ENCODE assay signal across 8 mouse cellular contexts in genomic region chr16:59846574-59846973, GRCm38 (mm10).
DNase-seq lines count a peak whose midpoint lies in the region; ATAC-seq and TF ChIP-seq lines count a peak whose summit lies in the region.

No protein-coding gene starts in this region.

- TF ChIP-seq POLR2A in cortical plate, adult 2 months (IDR thresholded peaks at IDR 0.05; ENCODE audit: extremely low read depth, insufficient read depth, low read length) = no peak

- no peak overlapping the region for H3K4me2 ChIP-seq in intestine, postnatal 0 days (replicated peaks; ENCODE audit: low read depth)
- H3K4me2 ChIP-seq in intestine, embryonic 15.5 days (replicated peaks) = no peak overlapping the region

- DNase-seq in 3T3-L1 (ENCODE audit: low read depth, low spot score) = peak; percentile 72
- peak; percentile 22 for DNase-seq in MEL-GATA-1-ER (ENCODE audit: extremely low read depth, low read depth)
- DNase-seq in kidney, postnatal 36 days = peak; percentile 12 to 62
- no peak for DNase-seq in thymus, postnatal 36 days

- 19% methylated on average over 3 of the region's 3 CpGs for WGBS in intestine, postnatal 0 days
- WGBS in intestine, embryonic 15.5 days = 19% methylated on average over 3 of the region's 3 CpGs

- no peak overlapping the region for H3K27ac ChIP-seq in intestine, postnatal 0 days (ENCODE audit: low read depth, low read length)
- no peak overlapping the region for H3K27ac ChIP-seq in intestine, embryonic 15.5 days
- H3K27ac ChIP-seq in cortical plate, adult 2 months (ENCODE audit: insufficient read depth, low read length) = no peak overlapping the region

- no peaks in the 10 kb centered on the region for H3K4me1 ChIP-seq in intestine, postnatal 0 days (replicated peaks; ENCODE audit: control insufficient read depth, insufficient read depth, low read length)
- no peaks in the 10 kb centered on the region for H3K4me1 ChIP-seq in intestine, embryonic 15.5 days (replicated peaks)
- H3K4me1 ChIP-seq in cortical plate, adult 2 months (ENCODE audit: control insufficient read depth, insufficient read depth, low read length) = no peaks in the 10 kb centered on the region

- TF ChIP-seq CTCF in intestine, postnatal 0 days (IDR thresholded peaks at IDR 0.05; ENCODE audit: low read depth) = peak; percentile 64
- TF ChIP-seq CTCF in cortical plate, adult 2 months (IDR thresholded peaks at IDR 0.05; ENCODE audit: extremely low read depth, insufficient read depth, low read length) = peak; percentile 59

- no peak overlapping the region for H3K4me3 ChIP-seq in intestine, postnatal 0 days (ENCODE audit: low read depth, low read length)
- no peak overlapping the region for H3K4me3 ChIP-seq in intestine, embryonic 15.5 days (replicated peaks)
- H3K4me3 ChIP-seq in cortical plate, adult 2 months (ENCODE audit: insufficient read depth, low read length) = no peak overlapping the region

- ATAC-seq in intestine, postnatal 0 days = no peak
- ATAC-seq in intestine, embryonic 15.5 days = no peak
- no peak for ATAC-seq in megakaryocyte-erythroid progenitor cell, adult 5-6 weeks (replicated peaks; ENCODE audit: low FRiP score, low TSS enrichment, poor library complexity, severe bottlenecking)

- no peaks in the 10 kb centered on the region for H3K36me3 ChIP-seq in intestine, postnatal 0 days (ENCODE audit: control insufficient read depth, insufficient read depth)
- H3K36me3 ChIP-seq in intestine, embryonic 15.5 days = no peaks in the 10 kb centered on the region

- H3K9me3 ChIP-seq in intestine, postnatal 0 days (ENCODE audit: control insufficient read depth) = no peaks in the 10 kb centered on the region
- no peaks in the 10 kb centered on the region for H3K9me3 ChIP-seq in intestine, embryonic 15.5 days

- no peak overlapping the region for H3K9ac ChIP-seq in intestine, postnatal 0 days (ENCODE audit: low read depth, low read length)
- H3K9ac ChIP-seq in intestine, embryonic 15.5 days = no peak overlapping the region

- no peaks in the 10 kb centered on the region for H3K27me3 ChIP-seq in intestine, postnatal 0 days (replicated peaks; ENCODE audit: control insufficient read depth, insufficient read depth, low read length)
- H3K27me3 ChIP-seq in intestine, embryonic 15.5 days (replicated peaks) = no peaks in the 10 kb centered on the region

Comparison
In these comparisons a context has a peak if more than half of its experiments do, and no peak if none do; other contexts are left out.
1. DNase-seq: peak in 3T3-L1 (single experiment), MEL-GATA-1-ER (single experiment) and kidney, postnatal 36 days (2 of 2); none in thymus, postnatal 36 days (0 of 2).